Mouse (Mus musculus): Measurements from ENCODE around the gene Usp7.

The Usp7 gene

GRCm38 (mm10) chr16:8670041-8671035 lies 121.8 kb downstream of the Usp7 start:
- DNase-seq, result no peak

GRCm38 (mm10) chr16:8669432-8669831 lies 122.7 kb downstream of the Usp7 start:
- no peak for DNase-seq

- no peak for DNase-seq
Measured at GRCm38 (mm10) chr16:8668386-8668785, 123.7 kb downstream of the Usp7 start.

- DNase-seq, result no peak
Measured at GRCm38 (mm10) chr16:8667814-8668213, 124.3 kb downstream of the Usp7 start.

- DNase-seq, result no peak
Measured at GRCm38 (mm10) chr16:8667261-8667660, 124.8 kb downstream of the Usp7 start.

GRCm38 (mm10) chr16:8666452-8666851 lies 125.7 kb downstream of the Usp7 start:
- DNase-seq, result no peak

GRCm38 (mm10) chr16:8665367-8665766 lies 126.7 kb downstream of the Usp7 start:
- DNase-seq, result no peak

- no peak for DNase-seq
Measured at GRCm38 (mm10) chr16:8663606-8664539, 128.2 kb downstream of the Usp7 start.

GRCm38 (mm10) chr16:8663022-8663421 lies 129.1 kb downstream of the Usp7 start:
- no peak for DNase-seq

- DNase-seq, result no peak
Measured at GRCm38 (mm10) chr16:8658764-8659163, 133.3 kb downstream of the Usp7 start.

GRCm38 (mm10) chr16:8658349-8658748 lies 133.8 kb downstream of the Usp7 start:
- DNase-seq, result no peak

GRCm38 (mm10) chr16:8656256-8656655 lies 135.9 kb downstream of the Usp7 start:
- no peak for DNase-seq

GRCm38 (mm10) chr16:8655599-8655998 lies 136.5 kb downstream of the Usp7 start:
- no peak for DNase-seq

GRCm38 (mm10) chr16:8655108-8655507 lies 137.0 kb downstream of the Usp7 start:
- DNase-seq, result no peak

GRCm38 (mm10) chr16:8650007-8650406 lies 142.1 kb downstream of the Usp7 start:
- no peak for DNase-seq

- no peak for DNase-seq
Measured at GRCm38 (mm10) chr16:8645546-8645945, 146.6 kb downstream of the Usp7 start.

- DNase-seq, result peak in 1 of 2 experiments; percentile 19
Measured at GRCm38 (mm10) chr16:8643855-8644254, 148.3 kb downstream of the Usp7 start.
